Mouse (Mus musculus): ENCODE results near the gene Fbrsl1.
A peak's percentile ranks its signal among the peaks of the same experiment; 100 is the strongest.
"Not testable (repeated sequence)": the region's sequence is repeated elsewhere in the genome, so short reads cannot be mapped to it uniquely, and the experiment has no call there.

Gene Fbrsl1

DNA sequence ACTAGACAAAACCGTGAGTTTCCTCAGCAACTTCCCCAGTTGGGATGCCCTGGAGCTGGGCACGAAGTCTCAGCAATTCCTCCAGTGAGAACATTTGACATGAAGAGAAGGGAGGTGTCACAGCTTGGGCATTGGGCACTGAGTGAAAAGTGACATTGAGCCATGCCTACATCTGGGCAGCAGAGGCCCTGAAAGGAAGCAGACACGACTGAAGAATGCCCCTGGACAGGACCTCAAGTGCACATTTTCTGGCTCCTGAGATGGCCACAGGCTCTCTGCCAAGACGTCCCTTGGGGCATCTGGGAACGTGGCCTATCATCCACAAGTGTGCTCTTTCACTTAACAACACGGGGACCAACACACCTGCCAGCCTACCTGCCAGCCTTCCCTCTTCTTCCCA lies 991 bp upstream of the Fbrsl1 start:
- no peak for DNase-seq (ENCODE audit: low spot score)

- DNase-seq (ENCODE audit: low spot score) = peak; percentile 34
These were observed 425 bp downstream of the Fbrsl1 start for GRCm38 (mm10) chr5:110447720-110448435.

- DNase-seq (ENCODE audit: low spot score) = no peak
These were observed 3.8 kb downstream of the Fbrsl1 start for GRCm38 (mm10) chr5:110444509-110444908.

GRCm38 (mm10) chr5:110442966-110443590 lies 5.2 kb downstream of the Fbrsl1 start:
- DNase-seq (ENCODE audit: low spot score) = no peak

DNA sequence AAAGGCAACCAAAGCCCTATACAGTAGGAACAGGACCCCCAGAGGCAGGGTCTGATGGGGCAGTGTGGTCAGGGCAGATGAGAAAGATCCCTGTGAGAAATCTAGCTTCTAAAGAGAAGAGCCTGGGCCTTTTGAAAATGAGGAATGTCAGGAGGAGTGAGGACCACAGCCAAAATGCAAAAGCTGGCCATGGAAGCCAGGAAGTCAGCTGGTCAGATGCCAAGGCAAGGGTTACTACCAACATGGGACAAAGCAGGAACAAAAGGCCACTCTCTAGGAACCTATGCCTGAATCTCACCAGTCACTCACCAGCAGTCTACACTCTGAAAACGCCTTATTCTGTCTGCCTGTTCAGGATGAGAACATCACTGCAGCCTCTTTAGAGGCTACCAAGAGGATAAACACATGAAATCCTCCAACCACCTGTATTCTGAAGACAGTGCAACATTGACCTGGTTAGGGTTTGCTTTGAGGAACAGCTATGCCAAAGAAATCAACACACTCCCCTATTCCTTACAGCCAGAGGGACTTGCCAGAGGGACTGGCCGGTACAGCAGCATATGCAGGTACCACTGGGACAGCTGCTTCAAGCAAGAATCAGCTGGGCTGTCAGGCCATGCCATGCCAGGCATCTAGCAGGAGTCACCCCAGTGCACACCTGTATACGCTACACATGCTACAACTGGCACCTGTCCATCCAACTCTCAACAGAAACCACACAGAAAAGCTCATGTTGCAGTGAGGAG lies 8.6 kb downstream of the Fbrsl1 start:
- DNase-seq (ENCODE audit: low spot score) = no peak

- DNase-seq (ENCODE audit: low spot score) = no peak
These were observed 9.7 kb downstream of the Fbrsl1 start for GRCm38 (mm10) chr5:110438591-110438990.

GRCm38 (mm10) chr5:110437632-110438261 lies 10.6 kb downstream of the Fbrsl1 start:
- no peak for DNase-seq (ENCODE audit: low spot score)

- not testable (repeated sequence) for DNase-seq (ENCODE audit: low spot score)
These were observed 12.1 kb downstream of the Fbrsl1 start for GRCm38 (mm10) chr5:110436166-110436565.

DNA sequence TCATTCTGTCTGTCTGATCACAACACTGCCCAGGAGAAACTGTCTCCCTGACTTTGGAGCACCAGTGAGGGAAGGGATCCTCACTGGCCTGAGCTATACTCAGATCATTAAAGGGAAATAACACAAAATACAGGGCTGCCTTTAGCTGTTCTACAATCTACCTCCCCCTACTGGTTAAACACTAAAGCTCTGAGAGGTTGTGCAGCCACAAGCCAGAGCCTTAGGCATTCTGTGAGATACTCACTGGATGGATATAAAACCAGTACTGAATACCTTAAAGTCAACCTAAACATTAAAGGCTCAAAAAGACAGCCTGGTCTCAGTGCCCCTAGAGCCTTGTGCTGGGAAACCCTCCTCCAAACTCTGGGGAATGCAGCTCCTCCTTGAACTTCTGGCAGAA lies 13.5 kb downstream of the Fbrsl1 start:
- no peak for DNase-seq (ENCODE audit: low spot score)

- DNase-seq (ENCODE audit: low spot score) = peak; percentile 37
These were observed 19.3 kb downstream of the Fbrsl1 start for GRCm38 (mm10) chr5:110429045-110429444.

DNA sequence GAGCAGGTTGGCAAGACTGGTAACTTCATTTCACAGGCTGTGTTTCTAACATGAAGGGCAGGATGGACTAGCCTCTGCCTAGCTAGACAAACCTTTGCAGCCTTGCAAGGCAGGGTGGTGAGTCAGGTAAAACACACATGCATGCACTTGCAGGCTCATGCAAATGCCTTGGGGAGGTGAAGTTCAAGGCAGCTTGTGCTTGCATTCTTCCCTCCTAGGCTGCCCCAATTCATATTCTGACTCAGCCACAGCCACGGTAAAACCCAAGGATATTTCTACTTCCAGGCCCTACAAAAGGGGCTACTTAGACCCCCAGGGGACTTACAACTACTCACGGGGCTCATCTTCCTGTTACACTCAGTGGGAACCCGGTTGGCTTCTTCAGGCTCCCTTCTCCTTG lies 20.0 kb downstream of the Fbrsl1 start:
- DNase-seq (ENCODE audit: low spot score) = no peak

DNA sequence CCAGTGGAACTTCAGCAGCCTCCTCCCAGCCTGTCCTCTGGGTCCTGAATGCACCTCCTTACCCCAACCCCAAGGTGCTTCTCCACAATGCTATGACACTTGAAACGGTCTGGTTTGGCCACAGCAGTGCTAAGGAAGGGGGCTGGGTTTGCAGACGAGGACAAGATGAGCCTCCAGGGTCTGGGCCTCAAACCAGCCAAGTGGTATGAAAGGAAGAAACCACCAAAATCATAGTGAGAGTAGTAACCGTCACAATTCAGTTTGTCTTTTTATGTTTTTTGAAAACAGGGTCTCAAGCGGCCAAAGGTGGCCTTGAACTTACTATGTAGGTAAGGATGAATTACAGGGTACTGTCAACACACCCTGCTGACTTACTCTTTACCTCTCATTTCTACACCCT lies 23.1 kb downstream of the Fbrsl1 start:
- DNase-seq (ENCODE audit: low spot score) = no peak

DNA sequence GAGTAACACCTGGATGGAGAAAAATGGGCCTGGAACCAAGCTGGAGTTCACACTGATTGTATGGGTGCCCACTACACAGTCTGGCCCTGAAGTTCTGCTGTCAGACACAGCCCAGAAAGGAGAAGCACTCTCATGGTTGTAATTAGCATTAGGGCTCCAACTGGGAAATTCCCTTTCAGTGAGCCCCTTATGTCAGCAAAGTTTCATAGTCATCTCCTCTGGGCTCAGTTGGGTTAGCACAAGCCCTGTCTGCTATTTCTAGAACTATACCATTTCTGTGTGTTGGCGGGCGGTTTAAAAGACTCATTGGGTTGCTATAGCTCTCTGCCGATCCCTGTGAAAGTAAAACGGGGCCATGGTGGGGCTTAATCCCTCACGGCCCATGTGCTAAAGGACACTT lies 24.1 kb downstream of the Fbrsl1 start:
- DNase-seq (ENCODE audit: low spot score) = no peak

GRCm38 (mm10) chr5:110421393-110421792 lies 26.9 kb downstream of the Fbrsl1 start:
- DNase-seq (ENCODE audit: low spot score) = no peak

GRCm38 (mm10) chr5:110420950-110421349 lies 27.4 kb downstream of the Fbrsl1 start:
- DNase-seq (ENCODE audit: low spot score) = no peak

- no peak for DNase-seq (ENCODE audit: low spot score)
These were observed 28.1 kb downstream of the Fbrsl1 start for GRCm38 (mm10) chr5:110420201-110420600.

- DNase-seq (ENCODE audit: low spot score) = no peak
These were observed 29.8 kb downstream of the Fbrsl1 start for GRCm38 (mm10) chr5:110418523-110418911.

DNA sequence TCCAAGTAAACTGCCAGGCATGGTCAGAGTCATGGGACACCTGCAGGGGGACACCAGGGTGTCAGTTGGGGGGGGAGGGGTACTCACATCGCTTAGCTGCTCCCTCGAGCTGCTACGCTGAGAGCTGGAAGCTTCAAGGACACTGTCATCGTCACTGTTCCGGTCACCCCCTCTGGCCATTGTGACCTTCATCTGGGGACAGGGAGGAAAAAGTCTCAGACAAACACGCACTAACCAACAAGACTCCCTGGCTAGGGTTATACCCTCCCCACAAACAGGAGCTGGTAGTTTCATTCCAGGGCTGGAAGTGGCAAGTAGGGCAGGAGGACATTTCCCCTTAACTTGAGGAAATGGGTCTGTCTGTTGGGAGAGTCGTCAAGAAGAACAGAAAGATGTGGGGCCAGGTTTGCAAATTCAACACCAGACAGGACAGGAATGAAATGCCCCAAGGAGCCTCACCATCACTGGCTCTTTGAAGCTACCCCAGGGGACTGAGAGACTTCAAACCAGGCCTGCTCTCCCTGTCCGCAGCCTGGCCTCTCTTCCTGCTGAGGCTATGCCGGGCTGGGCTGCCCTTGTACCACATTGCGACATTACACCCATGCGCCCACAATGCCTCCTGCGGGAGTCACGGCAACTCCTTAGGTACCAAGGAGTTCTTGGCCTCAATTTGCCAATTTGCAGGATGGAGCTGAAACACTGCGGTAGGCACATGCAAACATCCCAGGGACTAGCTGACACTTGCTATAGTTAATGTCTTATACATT lies 30.4 kb downstream of the Fbrsl1 start:
- no peak for DNase-seq (ENCODE audit: low spot score)

DNA sequence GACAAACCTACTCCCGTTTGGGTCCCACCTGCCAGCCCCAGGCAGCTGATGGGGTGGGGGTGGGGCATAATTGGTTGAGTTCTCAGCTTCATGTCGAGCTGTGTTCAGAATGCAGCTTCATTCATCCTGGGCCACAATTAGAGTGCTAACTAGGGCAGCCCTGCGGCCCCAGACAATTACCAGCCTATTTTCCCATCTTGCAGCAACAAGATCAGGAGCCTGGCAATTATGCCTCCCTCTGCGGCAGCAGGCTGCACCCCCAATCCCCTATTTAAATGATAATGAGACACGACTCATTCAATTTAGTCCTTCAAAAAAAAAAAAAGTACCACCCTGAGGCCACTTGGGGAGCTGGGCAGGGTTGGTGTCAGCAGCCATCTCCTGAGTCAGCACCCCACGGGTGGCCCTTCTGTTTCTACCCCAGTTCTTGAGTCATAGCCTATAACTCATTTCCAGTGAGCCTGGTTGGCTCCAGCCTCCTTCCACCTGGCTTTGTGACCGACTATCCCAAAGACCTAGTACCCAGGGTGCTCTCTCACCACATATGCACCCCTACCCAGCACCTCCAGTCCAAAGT lies 31.4 kb downstream of the Fbrsl1 start:
- DNase-seq (ENCODE audit: low spot score) = no peak

GRCm38 (mm10) chr5:110415806-110416700 lies 32.2 kb downstream of the Fbrsl1 start:
- no peak for DNase-seq (ENCODE audit: low spot score)

DNA sequence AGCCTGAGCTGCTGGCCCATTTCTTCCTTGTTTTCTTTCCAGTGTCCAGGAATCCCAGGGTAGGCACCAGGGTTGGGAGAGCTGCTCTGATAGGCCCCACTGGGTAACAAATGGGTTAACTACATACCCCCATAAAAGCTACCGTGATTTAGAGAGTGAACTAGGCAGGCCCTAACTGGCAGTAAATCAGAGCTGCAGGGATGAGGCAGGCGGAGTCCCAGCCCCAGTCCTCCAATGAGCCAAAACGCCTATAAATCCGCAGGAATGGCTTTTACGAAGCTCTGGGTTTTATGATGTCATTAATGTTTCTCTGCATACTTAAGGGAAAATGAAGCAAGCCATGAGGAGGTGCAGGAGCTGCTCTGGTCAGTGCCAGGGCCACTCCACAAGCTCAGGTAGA lies 33.3 kb downstream of the Fbrsl1 start:
- no peak for DNase-seq (ENCODE audit: low spot score)

All from T-cell, adult 2 months (primary cell).